Mouse (Mus musculus) retina, adult 2 months (tissue): ENCODE measurements around the gene Lrrc25.

Experiments
- DNase-seq: peaks from one replicate; pipeline ENCODE4 v3.0.0-alpha.2; 2012; ENCODE audit warnings: low read depth, low spot score

Lrrc25 gene

DNA sequence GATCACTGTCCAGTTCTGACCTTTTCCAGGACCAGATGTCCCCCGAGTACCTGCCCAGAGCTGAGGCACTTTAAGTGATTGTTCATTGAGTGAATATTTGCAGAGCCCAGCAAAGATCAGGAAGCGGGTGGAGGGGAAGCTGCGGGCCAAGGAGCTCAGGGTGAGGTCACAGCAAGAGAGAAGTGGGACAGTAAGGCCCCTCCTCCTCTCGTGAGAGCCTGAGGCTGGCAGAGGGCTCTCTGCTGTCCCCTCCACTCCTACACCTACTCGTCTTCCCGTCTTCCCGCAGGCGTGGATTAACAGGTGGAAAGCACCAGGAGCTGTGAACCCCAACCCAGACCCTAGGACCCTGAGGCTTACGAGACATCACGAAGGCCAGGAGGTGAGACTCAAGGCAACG lies 690 bp downstream of the Lrrc25 start:
- no peak for DNase-seq

DNA sequence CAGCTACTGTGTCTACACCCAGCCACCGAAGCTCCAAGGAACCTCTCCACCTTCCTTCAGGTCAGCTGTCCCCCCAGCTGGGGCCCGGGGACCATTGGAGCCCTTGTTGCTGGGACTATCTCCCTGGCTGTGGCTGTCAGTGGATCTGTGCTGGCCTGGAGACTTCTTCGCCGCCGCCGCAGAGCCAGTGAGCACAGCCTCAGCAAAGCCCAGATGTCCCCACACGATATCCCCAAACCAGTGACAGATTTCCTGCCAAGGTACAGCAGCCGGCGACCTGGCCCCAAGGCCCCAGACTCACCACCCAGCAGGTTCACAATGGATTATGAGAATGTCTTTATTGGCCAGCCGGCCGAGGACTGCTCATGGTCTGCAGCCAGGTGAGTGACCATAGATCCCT lies 2.0 kb downstream of the Lrrc25 start:
- no peak for DNase-seq

DNA sequence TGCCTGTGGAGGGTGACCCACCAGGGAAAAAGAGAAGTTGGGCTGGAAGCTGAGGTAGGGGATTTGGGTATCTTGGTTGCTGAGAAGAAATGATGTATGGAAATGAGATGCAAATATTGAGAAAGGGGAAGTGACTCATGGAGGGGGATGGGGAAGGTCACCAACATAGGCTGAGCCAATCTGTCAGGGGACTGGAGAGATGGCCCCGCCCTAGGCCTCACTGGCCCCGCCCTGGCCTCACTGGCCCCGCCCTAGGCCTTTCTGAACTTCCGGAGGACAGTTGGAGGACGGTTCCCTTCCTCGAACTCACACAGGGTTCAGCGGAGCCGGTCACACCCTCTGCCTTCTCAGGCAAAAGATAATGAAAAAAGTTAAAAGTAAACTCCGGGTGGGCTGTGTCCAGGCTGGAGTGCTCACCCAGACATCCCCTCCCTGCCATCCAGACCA lies 3.0 kb downstream of the Lrrc25 start:
- DNase-seq: no peak

DNA sequence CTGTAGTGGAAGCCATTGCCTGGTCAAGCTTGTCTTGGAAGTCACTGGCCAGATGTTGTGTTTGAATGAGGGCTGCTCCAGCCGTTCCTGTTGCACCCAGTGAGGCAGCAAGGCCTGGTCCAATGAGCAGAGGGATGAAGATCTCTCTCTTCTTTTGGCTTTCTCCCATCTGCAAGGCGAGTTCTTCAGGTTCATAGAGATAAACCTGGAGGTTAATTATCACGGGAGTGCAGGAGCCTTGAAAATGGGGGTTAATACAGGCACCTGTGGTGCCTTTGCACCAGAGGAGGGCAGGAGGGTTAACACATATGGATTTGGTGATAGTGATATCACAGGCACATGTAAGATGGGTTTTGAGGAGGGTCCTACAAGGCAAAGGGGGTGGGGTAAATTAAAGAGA lies 6.3 kb downstream of the Lrrc25 start:
- DNase-seq: no peak

DNA sequence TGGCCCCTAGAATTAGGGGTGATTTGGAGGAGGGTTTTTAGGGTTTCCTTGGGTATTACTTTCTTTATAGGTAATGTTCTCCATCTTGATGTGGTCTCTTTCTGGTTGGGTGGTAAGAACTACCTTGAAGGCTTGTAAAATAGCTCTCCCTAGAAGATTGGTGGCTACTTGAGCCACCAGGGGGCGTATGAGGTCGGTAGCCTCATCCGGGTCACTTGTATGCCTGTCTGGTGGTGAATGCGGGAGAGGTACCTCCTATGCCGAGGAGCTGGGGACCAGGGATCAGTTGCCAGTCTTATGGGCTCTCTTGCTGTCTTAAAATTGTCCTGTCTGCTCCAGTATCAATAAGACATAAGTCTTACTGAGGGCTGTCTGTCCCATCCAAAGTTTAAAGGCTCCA lies 9.1 kb downstream of the Lrrc25 start:
- DNase-seq: no peak

DNA sequence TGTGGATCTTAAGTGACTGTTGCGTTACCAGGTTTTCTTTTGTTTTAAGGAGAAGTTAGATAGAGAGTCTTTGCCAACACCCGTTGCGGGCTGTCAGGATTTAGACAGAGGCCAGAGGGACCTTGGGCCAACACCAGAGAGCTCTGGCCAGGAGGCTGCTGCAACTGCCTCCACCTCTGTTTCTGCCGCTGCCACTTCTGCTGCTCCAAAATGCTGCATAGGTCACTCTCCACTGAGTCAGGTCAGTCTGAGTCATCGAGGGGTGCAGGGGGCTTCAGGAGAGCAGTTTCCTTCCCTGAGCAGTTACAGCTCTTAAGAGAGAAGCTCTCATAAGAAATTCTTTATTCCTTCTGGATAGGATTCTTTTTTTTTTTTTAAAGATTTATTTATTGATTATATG lies 11.1 kb downstream of the Lrrc25 start:
- DNase-seq: no peak

DNA sequence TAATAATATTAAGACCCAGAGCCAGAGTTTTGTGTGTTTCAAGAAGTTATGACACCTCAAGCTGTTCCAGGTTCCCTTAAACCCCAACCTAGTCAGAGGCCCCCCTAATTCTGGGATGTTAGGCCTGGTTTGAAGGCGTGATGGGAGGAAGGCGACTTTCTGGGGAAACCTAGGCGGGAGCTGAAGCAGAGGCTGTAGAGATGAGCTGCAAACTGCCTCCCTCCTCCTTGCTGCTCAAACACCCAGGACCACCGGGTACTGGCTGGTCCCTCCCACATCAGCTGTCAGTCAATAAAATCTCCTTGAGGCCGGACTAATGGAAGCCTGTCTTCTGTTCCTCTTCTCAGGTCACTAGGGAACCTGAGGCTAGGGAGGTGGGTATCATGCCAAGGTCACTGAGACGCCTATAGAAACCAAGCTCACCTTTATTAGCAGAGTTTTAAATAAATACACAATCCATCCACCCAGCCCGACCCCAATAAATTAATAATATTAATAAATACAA lies 13.1 kb downstream of the Lrrc25 start:
- DNase-seq: no peak

DNA sequence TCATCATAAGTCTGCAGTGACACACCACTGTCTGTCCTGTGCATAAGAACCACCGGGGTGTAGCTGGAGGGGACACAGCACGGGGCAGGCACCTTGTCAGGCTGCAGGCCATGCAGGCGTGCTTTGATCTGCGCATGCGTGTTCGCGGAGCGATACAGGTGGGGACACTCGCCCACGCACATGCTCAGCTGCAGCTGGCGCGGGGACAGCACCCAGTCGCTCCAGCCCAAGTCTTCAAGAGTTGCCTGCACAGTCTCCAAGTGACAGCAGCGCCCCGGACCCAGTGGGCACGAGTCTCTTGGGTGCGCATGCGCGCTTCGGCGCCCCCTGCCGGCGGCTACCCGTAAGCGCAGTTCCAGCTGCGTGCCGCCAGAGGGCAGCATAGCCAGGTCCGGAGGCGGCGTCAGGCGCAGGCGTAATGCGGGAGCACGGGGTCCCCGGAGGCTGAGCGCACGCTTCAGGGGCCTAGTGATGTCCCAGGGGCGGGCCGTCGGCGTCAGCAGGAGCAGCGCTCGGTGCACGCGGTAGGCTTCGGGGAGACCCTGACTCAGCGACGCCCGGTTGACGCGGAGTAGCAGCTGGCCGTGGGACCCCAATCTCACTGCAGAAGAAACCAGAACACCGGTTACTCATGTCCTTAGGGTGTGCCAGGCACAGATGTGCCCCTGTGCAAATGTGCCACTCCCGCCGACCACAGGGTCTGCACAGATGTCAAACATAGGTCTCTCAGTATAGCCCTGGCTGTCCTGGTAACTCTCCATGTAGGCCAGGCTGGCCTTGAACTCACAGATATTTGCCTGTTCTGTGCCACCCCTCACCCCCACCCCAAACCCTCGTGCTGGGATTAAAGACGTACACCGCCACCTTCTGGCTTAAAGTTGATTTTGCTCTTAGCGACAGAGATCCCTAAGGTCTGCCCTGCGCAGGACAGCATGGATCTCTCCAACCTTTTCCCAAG lies 13.9 kb downstream of the Lrrc25 start:
- peak; percentile 81 for DNase-seq

DNA sequence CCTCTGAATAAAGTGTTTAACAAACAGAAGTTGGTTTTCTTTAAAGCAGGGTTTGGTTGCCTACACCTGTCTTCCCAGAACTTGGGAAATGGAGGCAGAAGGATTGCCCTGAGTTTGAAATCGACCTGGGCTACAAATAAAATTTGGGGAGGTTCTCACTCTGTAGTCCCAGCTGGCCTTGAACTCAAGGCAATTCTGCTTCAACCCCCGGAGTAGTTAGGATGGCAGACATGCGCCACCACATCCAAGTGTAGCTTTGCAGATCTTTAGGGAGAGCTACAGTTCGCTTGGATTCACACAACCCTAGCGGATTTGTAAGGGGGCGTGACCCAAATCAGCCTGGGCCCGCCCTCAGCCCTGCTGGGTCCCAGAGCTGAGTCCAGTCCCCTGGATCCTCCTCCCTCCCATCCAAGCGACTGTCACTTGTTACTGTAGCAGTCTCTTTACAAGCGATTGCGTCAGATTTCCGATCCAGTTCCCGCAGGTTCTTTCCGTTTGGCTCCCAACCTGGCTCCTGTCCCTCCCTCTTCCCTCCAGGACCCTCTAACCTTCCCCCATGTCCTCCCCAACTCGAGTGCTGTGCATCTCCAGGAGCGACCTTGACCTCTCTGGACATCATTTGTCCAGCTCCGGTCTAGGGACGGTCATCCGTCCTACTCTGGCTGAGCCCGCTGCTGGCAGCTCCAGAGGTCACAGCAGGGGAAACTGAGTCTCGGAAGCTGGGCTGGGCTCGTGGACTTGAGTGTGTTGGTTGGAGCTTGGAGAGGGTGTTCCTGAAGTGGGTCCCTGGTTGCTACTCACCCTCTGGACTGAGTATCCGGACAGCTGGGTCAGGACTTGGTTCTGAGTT lies 14.8 kb downstream of the Lrrc25 start:
- DNase-seq: no peak

DNA sequence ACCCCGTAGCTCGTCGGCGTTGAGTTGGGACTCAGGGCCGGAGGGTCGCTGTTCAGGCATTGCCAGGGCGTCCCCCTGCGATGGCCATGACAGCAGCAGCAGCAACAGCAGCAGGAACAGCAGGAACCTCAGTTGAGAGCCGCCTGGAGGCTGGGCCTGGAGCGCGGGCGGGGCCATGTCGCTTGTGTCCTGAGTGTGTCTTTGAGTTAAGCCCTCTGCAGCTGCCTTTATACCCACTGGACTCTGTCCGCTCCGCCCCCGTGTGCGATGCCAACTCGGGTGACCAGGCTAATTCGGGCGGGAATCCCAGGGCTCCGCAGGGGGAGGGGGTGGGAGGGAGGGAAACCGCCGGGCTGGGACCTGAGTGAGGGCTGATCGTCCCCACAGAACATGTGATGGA lies 15.5 kb downstream of the Lrrc25 start:
- DNase-seq: no peak

DNA sequence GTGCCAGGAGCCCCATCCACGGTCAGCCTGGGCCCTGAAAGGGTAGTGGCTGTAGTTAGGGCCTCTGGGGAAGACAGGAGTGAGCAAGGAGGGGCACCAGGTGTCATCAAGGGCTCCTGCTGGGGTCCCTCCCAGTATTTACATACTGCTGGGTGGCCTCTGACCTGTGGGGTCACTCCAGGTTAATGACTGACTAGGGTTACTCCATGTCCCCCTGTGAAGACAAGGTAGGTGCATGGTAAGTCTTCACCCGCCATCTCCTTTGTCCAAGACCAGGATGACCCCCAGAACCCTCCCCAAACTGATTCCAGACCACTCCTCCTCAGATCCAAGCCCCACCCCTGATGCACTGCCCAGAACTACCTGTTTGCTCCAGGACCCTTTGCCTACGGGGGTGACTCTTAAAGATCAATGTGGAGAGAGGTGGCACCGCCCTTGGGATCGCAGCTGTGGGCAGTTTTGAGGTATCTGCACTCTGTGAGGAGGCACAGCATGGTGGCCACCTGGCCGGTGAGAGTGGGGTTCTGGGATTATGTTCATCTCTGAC lies 16.5 kb downstream of the Lrrc25 start, which contains the start of gene Gdf15:
Gene Gdf15, minus strand, starts transcription at position 111 of the 547 bp plus-strand sequence.
- DNase-seq: no peak

DNA sequence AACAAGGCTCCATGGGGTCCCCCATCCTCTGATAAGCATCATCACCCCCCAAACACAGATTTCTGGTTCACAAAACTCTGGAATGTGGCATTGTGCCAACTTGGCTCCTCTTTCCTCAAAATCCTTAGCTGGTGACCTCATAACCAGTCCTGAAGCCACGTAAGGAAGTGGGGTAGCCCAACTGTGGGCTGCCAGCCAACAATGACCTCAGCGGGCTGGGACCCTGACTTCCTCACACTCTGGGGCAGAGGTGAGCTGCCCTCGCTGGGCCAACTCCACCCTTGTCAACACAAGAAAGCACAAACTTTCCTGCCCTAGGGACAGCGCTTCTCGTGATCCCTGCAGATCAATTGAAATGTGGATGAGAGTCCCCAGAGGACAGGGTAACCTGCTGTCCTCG lies 18.1 kb downstream of the Lrrc25 start:
- no peak for DNase-seq

DNA sequence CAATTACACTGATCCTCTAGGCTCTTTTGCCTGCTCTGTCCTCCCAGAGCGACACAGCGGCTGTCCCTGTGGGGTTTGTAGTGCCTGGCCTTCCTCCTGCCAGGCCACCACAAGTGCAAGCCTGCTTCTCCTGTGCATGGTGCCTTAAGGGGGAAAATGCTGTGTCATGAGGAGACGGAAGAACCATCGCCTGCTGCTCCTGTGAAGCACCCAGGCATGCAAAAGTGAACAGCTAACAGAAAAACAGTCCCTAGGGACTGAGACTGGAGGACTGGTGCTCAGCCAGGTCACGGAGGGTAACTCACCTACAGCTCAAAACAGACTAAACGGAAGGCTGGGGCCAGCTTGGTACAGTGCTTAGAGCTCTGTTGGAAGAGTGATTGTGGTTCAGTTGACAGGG lies 19.6 kb downstream of the Lrrc25 start:
- no peak for DNase-seq

DNA sequence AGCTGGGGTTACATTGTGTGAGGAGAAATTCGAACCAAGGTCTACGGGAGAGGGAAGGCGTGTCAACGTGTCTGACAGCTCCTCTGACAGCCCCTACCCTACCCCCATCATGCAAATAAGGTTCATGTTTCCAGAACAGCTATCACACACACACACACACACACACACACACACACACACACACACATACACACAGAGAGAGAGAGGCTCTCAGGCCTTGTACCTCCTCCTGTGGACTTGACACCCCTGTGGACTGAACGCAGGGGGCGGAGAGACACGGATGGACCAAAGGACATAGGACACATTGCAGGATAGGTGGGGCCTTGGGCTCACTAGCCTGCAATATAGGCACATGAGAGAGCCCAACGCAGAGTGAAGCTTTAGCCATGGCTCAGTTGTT lies 20.9 kb downstream of the Lrrc25 start:
- DNase-seq: no peak

DNA sequence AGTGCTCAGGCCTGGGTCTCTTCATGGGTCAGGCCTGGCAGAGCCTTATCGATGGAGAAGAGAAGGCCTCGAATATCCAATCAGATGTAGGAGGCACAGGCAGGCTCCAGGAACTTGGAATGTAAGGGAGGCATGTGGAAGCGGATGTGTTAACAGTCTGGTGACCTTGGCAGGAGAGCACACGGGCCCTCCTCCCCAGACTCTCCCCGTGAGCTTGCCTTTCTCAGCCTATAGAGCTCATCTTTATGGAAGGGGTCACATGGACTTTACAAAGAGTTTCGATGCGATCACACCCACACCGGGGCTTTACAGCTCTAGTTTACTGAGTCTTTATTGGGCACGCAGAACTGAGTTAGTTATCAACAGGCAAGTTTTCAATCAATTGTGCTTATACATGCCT lies 22.8 kb downstream of the Lrrc25 start:
- DNase-seq: no peak

DNA sequence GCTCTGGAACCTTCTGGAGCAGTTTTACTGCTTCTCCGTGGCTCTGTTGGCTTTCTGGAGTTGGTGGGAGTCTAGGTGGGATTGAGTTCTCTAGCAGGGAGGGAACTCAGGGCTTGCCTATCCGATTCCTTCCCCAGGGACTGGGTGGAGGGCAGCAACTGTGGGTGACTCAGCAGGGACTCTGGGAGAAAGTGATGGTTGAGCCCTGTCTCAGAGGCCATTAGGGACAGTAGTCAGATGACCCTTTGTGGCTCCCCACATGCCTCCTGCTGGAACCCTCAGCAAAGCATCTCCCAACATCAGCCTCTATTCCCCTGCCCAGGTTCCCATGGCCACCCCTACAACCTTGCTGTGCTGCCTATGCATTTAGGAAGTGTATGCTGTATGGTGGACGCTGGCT lies 27.1 kb downstream of the Lrrc25 start:
- DNase-seq: no peak

DNA sequence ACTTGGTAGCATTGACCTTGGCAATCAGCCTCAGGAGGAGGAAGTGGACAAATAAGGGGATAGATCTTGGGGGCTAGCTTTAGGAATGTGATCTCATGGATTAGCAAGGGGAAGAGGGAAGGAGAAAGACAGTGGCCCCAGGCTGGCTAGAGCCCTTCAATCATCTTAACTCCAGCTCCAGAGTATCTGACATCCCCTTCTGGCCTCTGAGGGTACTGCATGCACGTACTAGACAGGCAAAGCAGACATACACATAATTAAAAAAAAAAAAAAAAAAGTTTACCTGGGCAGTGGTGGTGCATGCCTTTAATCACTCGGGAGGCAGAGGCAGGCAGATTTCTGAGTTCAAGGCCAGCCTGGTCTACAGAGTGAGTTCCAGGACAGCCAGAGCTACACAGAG lies 28.1 kb downstream of the Lrrc25 start:
- DNase-seq: no peak

DNA sequence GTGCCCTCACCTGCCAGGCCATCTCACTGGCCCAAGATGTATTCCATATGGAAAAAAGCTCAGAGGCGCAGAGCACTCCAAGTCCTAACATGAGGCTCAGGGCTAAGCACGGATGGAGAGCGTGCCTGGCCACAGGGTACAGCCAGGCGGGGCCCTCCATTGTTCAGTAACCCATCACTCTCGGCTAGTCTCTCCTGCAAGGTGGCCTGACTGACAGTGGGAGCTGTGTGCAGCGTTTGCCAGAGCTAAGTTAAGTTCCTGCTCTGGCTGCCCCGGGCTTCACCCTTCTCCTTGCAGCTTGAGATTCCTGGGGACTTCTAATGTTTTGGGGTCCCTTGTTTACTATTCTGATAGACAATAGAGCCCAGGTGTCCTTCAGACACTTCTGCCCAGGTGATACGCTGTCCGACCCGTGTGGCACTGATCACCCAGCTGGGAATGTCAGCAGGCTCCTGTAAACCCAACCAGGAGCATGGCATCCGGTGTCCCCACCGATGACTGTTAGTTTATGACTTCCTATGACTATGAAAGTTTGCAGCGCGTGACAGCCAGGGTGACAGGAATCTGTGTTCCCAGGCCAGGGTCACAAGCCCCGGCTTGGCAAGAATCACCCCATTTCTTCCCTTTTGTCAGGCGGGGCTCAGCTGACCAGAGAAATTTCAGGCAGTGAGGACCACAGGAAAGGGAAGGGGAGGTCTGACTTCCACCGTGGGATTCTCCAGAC lies 29.7 kb downstream of the Lrrc25 start:
- DNase-seq: no peak

DNA sequence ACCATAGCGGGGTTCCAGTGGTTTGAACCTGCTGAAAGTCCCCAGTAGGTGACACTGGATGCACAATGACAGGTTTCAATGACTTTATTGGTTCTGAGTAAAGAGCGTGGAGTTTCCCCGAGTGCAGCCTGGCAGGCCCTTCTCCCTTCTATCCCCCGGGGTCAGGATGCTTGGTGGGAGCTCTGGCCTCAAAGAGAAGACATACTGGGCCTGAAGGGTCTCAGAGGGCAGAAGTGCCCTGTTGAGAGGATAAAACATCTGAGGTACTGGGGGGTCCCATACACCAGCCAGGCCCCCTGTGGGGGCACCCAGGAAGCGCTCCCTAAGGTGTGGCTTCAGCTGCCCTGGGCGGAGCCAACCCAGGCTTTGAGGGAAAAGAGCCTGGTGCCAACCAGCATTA lies 30.4 kb downstream of the Lrrc25 start:
- DNase-seq: no peak

DNA sequence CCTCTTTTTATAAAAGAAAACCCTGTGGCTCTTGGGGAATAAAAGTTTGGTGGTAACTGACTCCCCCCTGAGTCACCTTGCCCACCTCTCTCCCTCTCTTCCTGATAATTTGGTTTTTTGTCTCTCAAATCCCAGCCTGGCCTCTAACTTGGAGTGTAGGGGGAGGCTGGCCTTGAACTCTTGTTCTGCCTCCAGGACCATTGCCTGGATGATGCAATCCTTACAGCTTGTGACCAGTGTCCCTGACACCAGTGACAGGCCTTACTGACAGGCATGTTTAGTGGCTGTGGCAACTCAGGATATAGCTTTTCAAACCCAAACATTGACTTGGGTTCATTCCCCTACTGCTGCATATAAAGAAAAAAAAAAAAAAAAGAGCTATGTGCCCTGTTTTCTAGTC lies 30.8 kb downstream of the Lrrc25 start:
- no peak for DNase-seq
